Mouse (Mus musculus) heart, embryonic 14.5 days (tissue): ENCODE measurements around the gene Ccdc28b. TPM values are rescaled to one million over a fixed set of nuclear protein-coding genes. Genes with fewer than 3 reads are reported as not detected.

Experiments
- ATAC-seq: fragments of 200-750 bp; cut with Nextera tagmentation; 2 replicates; pipeline ENCODE4 v1.8.0; 2017; ENCODE audit warnings: low read depth, moderate TSS enrichment; ENCODE audit not compliant: insufficient number of reproducible peaks, insufficient read depth, low FRiP score
- H3K27ac ChIP-seq, 2 experiments: fragments of 200-500 bp in 1 of 2; fragments of 300-500 bp in 1 of 2; sonication (generic) in 1 of 2; replicated peaks in 1 of 2; 2 replicates each; pipeline ENCODE4 v1.5.1; 2012 to 2014; ENCODE audit warnings: low read depth in 2 of 2, low read length in 2 of 2, control low read depth in 1 of 2, mild to moderate bottlenecking in 1 of 2, mixed read lengths in 1 of 2; ENCODE audit not compliant: control insufficient read depth in 1 of 2, insufficient read depth in 1 of 2
- H3K27me3 ChIP-seq: fragments of 300-500 bp; sonication (generic); 2 replicates; pipeline ENCODE4 v1.6.1; 2014; ENCODE audit warnings: mild to moderate bottlenecking, low read length, control low read depth; ENCODE audit not compliant: control insufficient read depth, insufficient read depth
- H3K36me3 ChIP-seq: fragments of 300-500 bp; sonication (generic); 2 replicates; pipeline ENCODE4 v1.6.1; 2014; ENCODE audit warnings: mild to moderate bottlenecking, control low read depth, low read length, mixed read lengths; ENCODE audit not compliant: control insufficient read depth, insufficient read depth
- H3K4me1 ChIP-seq, 2 experiments: fragments of 200-500 bp in 1 of 2; fragments of 300-500 bp in 1 of 2; sonication (generic) in 1 of 2; 2 replicates each; pipeline ENCODE4 v1.6.1; 2012 to 2014; ENCODE audit warnings: low read length in 2 of 2, control low read depth in 1 of 2, mixed read lengths in 1 of 2; ENCODE audit not compliant: control insufficient read depth in 2 of 2, insufficient read depth in 2 of 2
- H3K4me2 ChIP-seq: fragments of 300-500 bp; sonication (generic); 2 replicates; pipeline ENCODE4 v1.6.1; 2014; ENCODE audit warnings: mild to moderate bottlenecking, low read length
- H3K4me3 ChIP-seq, 2 experiments: fragments of 200-500 bp in 1 of 2; fragments of 300-500 bp in 1 of 2; sonication (generic) in 1 of 2; 2 replicates each; pipeline ENCODE4 v1.5.1; 2012 to 2014; ENCODE audit warnings: low read length in 2 of 2, mild to moderate bottlenecking in 2 of 2, control low read depth in 1 of 2, low read depth in 1 of 2, moderate library complexity in 1 of 2; ENCODE audit not compliant: control insufficient read depth in 1 of 2, insufficient read depth in 1 of 2
- H3K9ac ChIP-seq: fragments of 300-500 bp; sonication (generic); 2 replicates; pipeline ENCODE4 v1.6.1; 2014; ENCODE audit warnings: mild to moderate bottlenecking, low read length
- H3K9me3 ChIP-seq: fragments of 300-500 bp; sonication (generic); 2 replicates; pipeline ENCODE4 v1.6.1; 2016; ENCODE audit warnings: low read length, control low read depth; ENCODE audit not compliant: control insufficient read depth
- WGBS: fragments of 180-500 bp; shearing (Covaris S2); extraction: QIAGEN DNeasy Blood & Tissue Kit; methylation state at CpG from one replicate; pipeline ENCODE4 v1.1.7; 2014; 5-methylcytosine and 5-hydroxymethylcytosine counted together
- polyA plus RNA-seq: library from polyadenylated mRNA; unstranded; fragments of >200 nt; fragmentation: Nextera tagmentation; extraction: Ambion mirVana; gene quantifications from 2 replicates; pipeline ENCODE4 v1.2.1, GENCODE M21; 2014

Gene Ccdc28b
- polyA plus RNA-seq, 1 experiment from 2014 or later: 53.3 TPM

DNA sequence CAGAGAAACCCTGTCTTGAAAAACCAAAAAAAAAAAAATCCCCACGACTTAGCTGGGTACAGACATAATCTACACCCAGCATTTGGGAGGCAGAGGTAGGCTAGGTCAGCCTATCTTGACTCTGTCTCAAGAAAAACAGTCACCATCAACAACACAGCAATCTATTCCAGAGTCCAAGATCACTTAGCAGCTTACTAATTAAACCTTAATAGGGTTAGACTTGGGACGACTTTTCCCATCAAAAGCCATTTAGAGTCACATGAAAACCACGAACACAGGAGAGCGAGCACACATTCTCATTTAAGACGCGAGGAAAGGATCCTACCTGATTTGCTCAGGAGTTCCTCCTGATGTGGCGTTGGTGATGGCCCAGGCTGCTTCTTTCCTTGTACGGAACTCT lies 26.6 kb upstream of the Ccdc28b start:
- Histone ChIP-seq H3K4me1 (no peaks in the 10 kb centered on the region), H3K27me3 (no peaks in the 10 kb centered on the region), H3K9ac (no peak overlapping the region), H3K27ac (no peak overlapping the region), H3K4me2 (no peak overlapping the region), H3K9me3 (no peaks in the 10 kb centered on the region), H3K4me3 (no peak overlapping the region), H3K36me3 (peaks cover 97% of the 10 kb centered on the region)
- 93% methylated on average over 8 of the region's 8 CpGs for WGBS
- no peak for ATAC-seq

DNA sequence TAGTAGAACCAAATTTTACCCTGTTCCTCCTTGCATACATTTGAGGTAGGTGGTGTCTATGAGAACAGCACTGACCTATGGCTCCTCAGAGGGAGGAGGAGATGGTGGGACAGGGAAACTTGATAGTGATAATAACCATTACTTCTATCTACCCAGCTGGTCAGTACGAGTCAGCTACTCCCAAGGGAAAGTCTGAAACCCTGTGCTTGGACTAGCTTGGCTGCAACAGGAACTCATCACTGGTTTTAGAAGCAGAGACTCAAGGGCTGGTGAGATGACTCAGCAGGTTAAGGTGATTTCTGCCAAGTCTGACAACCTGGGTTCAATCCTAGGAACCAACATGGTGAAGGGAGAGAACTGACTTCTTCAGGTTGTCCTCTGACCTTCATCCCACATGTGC lies 24.9 kb upstream of the Ccdc28b start:
- Histone ChIP-seq H3K4me2 (no peak overlapping the region), H3K27me3 (no peaks in the 10 kb centered on the region), H3K9ac (no peak overlapping the region), H3K36me3 (peaks cover 92% of the 10 kb centered on the region), H3K4me1 (no peaks in the 10 kb centered on the region), H3K9me3 (no peaks in the 10 kb centered on the region), H3K27ac (no peak overlapping the region), H3K4me3 (no peak overlapping the region)
- ATAC-seq: no peak
- WGBS: 74% methylated on average over 1 of the region's 1 CpGs

DNA sequence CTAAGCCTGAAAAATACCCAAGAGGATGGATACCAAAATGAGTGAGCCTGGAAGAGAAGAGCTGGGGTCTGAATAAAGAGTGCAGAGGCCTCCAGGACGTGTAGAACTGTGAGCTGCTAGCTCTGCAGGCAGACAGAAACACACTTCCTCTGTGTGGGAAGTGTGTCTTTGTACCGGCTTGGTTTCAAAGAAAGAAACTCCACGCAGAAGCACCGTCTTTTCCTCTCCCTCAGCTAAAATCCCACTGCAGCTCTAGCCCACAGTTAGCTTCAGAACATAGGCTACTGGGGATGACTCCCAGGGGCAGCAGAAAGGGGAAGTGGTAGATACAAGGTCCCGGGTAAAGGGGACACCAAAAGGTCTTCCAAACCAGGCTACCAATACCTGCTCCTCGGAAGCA lies 21.5 kb upstream of the Ccdc28b start:
- Histone ChIP-seq H3K4me1 (peaks cover 0 to 4% of the 10 kb centered on the region in 2 experiments; a peak in 1 of 4 replicates), H3K9me3 (no peaks in the 10 kb centered on the region), H3K4me2 (no peak overlapping the region), H3K27ac (no peak overlapping the region), H3K9ac (no peak overlapping the region), H3K27me3 (no peaks in the 10 kb centered on the region), H3K36me3 (peaks cover 60% of the 10 kb centered on the region), H3K4me3 (no peak overlapping the region)
- ATAC-seq: no peak
- 87% methylated on average over 6 of the region's 6 CpGs for WGBS

DNA sequence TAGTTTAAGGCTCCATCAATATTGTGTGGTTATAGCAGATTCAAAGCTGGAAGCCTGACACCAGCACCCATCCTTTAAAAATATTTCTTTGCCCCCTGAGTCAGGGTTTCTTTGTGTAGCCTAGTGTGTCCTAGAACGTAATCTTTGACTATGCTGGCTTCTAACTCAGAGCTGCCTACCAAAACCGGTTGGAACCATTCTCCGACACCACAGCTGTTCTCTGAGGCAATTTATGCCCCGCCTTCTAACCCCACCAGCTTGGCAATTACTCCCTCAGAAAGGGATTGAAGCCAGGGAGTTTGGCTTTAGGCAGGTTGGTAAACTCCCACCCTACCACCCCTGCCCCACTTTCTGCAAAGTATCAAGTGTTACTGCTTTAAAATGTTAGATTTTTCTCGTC lies 18.0 kb upstream of the Ccdc28b start:
- ATAC-seq: no peak
- Histone ChIP-seq H3K4me1 (peaks cover 2 to 21% of the 10 kb centered on the region in 2 experiments; a peak in 3 of 4 replicates), H3K9ac (peak overlapping the region; percentile 82; the same call in 1 of the 2 replicates), H3K9me3 (no peaks in the 10 kb centered on the region), H3K4me3 (no peak overlapping the region), H3K27me3 (no peaks in the 10 kb centered on the region), H3K36me3 (peaks cover 50% of the 10 kb centered on the region), H3K4me2 (peak overlapping the region; percentile 85), H3K27ac (no peak overlapping the region)
- WGBS: 57% methylated on average over 5 of the region's 5 CpGs

DNA sequence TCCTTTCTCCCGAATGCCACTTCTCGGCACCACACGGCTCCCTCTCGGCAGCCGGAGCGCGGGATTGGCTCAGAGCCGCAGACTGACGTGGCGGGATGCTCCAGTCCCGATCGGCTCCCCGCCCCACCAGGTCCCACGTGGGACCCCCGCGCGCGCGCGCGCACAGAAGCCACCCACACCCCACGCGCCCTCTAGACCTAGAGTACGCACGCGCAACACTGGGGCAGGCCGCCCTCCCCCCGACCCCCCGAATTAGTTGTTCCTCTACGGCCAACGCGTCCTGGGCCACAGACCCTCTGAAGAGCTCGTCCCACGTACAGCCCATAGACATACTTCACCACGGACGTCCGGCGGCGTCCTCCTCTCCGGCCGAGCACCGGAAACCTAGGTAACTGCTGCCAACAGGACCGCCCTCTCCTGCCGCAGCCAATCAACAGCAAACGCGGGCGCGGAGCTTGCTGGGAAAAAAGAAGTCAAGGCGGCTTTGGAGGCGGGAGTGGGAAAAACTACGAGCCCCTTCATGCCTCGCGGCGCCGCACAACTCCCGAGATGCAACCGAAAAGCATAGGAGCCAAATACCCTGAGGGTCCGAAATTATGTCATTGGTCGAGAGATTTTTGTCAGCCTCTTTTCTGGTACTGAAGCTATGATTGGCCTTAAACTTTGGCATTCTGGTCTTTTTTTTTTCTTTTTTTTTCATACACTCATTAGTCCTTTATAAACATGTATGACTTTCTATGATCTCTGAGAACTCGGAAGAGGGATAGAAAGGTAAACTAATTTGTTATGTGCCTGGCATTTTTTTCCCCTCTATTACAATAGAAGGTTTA lies 17.1 kb upstream of the Ccdc28b start, which contains the start of gene Txlna:
Gene Txlna (minus strand): TSS at position 428 of the 830 bp plus-strand sequence.
- H3K36me3 ChIP-seq: peaks cover 50% of the 10 kb centered on the region
- ATAC-seq: peak; percentile 94

DNA sequence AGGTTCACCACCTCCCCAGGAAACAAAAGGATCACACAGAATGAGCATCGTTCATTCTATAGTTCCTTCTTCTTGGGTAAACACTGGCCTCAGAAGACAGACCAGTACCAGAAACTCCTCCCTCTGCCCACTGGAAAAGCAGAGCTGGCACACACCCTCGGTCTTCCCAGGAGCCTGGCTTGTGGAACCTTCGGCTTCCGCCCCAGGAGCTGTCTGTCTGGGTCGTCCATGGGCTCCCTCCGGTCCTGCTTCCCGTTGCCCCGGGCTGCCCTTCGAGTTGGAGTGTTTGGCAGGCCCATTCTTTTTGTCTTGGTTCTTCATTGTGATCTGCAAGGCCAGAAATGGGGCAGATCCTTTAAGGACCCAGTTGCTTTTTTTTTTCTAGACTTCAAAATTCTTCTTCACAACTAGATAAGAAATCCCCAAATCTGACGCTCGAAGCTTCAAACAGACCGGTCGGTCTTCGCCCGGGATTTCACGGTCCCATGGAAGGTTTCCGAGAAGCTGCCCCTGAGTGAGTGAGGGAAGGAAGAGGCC lies 16.4 kb upstream of the Ccdc28b start:
- Histone ChIP-seq H3K27ac (peak overlapping the region; percentile 89 to 93), H3K4me3 (peak overlapping the region; percentile 62 to 76), H3K27me3 (no peaks in the 10 kb centered on the region), H3K9ac (peak overlapping the region; percentile 82), H3K9me3 (no peaks in the 10 kb centered on the region), H3K4me2 (peak overlapping the region; percentile 85), H3K4me1 (peaks cover 2 to 21% of the 10 kb centered on the region in 2 experiments; a peak in 3 of 4 replicates), H3K36me3 (peaks cover 50% of the 10 kb centered on the region)
- ATAC-seq: no peak
- WGBS: 8% methylated on average over 17 of the region's 17 CpGs

More for the DNA sequence above, 17.1 kb upstream of the Ccdc28b start, which contains the start of gene Txlna:
- no peaks in the 10 kb centered on the region for H3K9me3 ChIP-seq
- H3K4me1 ChIP-seq: peaks cover 2 to 21% of the 10 kb centered on the region in 2 experiments; a peak in 3 of 4 replicates
- WGBS: under 1% methylated on average over 59 of the region's 60 CpGs
- H3K4me3 ChIP-seq: peak within 1 kb of the TSS; percentile 62 to 76
- peak within 1 kb of the TSS; percentile 89 to 93 for H3K27ac ChIP-seq
- peak within 1 kb of the TSS; percentile 82 for H3K9ac ChIP-seq
- peak within 1 kb of the TSS; percentile 85 for H3K4me2 ChIP-seq
- H3K27me3 ChIP-seq: no peaks in the 10 kb centered on the region

DNA sequence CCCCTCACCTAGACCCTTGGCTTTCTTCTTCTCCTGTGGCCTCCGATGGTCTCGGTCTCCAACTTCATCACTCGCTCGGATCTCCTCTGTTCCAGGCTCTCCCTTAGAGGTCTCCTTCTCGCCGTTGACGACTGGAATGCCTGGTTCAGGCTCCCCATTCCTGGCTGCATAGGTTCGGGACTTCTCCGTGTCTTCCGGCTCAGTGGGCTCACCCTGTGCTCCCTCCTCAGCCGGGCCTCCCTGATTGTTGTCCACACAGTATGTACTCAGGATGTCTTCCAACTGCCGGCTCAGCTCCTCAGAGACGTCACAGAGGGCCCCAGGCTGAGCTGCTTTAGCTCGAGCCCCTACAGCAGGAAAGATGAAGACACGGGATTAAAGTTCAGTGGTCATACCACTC lies 15.5 kb upstream of the Ccdc28b start:
- no peak overlapping the region for H3K27ac ChIP-seq
- H3K36me3 ChIP-seq: peaks cover 50% of the 10 kb centered on the region
- WGBS: 86% methylated on average over 15 of the region's 15 CpGs

More for the DNA sequence above, 15.5 kb upstream of the Ccdc28b start:
- peak overlapping the region in 1 of 2 experiments; percentile 62; a peak in 2 of 4 replicates for H3K4me3 ChIP-seq
- peaks cover 2 to 21% of the 10 kb centered on the region in 2 experiments; a peak in 3 of 4 replicates for H3K4me1 ChIP-seq
- H3K9ac ChIP-seq: peak overlapping the region; percentile 82
- peak overlapping the region; percentile 85 for H3K4me2 ChIP-seq
- ATAC-seq: no peak
- H3K27me3 ChIP-seq: no peaks in the 10 kb centered on the region
- no peaks in the 10 kb centered on the region for H3K9me3 ChIP-seq
